Mouse (Mus musculus): ENCODE data around the gene Gm21882. TPM values are rescaled to one million over a fixed set of nuclear protein-coding genes. Genes with fewer than 3 reads are reported as not detected.
"Not testable (repeated sequence)": the region's sequence is repeated elsewhere in the genome, so short reads cannot be mapped to it uniquely, and the experiment has no call there.

Gm21882 gene
- polyA plus RNA-seq (2012; rRNA removed): not detected in 2 replicates

- H3K4me1 ChIP-seq (ENCODE audit: control insufficient read depth, insufficient read depth, low read length); H3K27ac ChIP-seq (ENCODE audit: insufficient read depth, low read length): not testable (repeated sequence)
Observed at GRCm38 (mm10) chrY:40381423-40381822, at the start of gene Gm21882. Gm21882 (minus strand) TSS chrY:40381523.

More at GRCm38 (mm10) chrY:40381423-40381822, at the start of gene Gm21882:
- H3K4me3 ChIP-seq (ENCODE audit: insufficient read depth, low read length): not testable (repeated sequence)

Other genes with a start within 250 kb of the Gm21882 start
- not detected in 2 replicates for gene Gm21865, start 64.6 kb downstream of the Gm21882 start, polyA plus RNA-seq (2012; rRNA removed)

Measured in cortical plate, adult 2 months (tissue).